Mouse (Mus musculus) forebrain, embryonic 12.5 days (tissue): ENCODE results near the gene Ldlrap1. TPM values are rescaled to one million over a fixed set of nuclear protein-coding genes. Genes with fewer than 3 reads are reported as not detected.
"Not testable (repeated sequence)": the region's sequence is repeated elsewhere in the genome, so short reads cannot be mapped to it uniquely, and the experiment has no call there.

Source experiments
- ATAC-seq: fragments of 200-750 bp; cut with Nextera tagmentation; 2 replicates; pipeline ENCODE4 v1.8.0; 2017; ENCODE audit warnings: moderate TSS enrichment; ENCODE audit not compliant: low FRiP score
- H3K27ac ChIP-seq: fragments of 300-500 bp; sonication (generic); 2 replicates; pipeline ENCODE4 v1.5.1; 2016; ENCODE audit warnings: mild to moderate bottlenecking
- H3K27me3 ChIP-seq: fragments of 300-500 bp; sonication (generic); 2 replicates; pipeline ENCODE4 v1.6.1; 2016; ENCODE audit warnings: mild to moderate bottlenecking
- H3K36me3 ChIP-seq: fragments of 300-500 bp; sonication (generic); replicated peaks from 2 replicates; pipeline ENCODE4 v1.6.1; 2016; ENCODE audit warnings: mild to moderate bottlenecking
- H3K4me1 ChIP-seq: fragments of 300-500 bp; sonication (generic); 2 replicates; pipeline ENCODE4 v1.6.1; 2016
- H3K4me2 ChIP-seq: fragments of 300-500 bp; sonication (generic); 2 replicates; pipeline ENCODE4 v1.6.1; 2016; ENCODE audit warnings: mild to moderate bottlenecking, moderate library complexity
- H3K4me3 ChIP-seq: fragments of 300-500 bp; sonication (generic); replicated peaks from 2 replicates; pipeline ENCODE4 v1.5.1; 2016; ENCODE audit warnings: mild to moderate bottlenecking
- H3K9ac ChIP-seq: fragments of 300-500 bp; sonication (generic); 2 replicates; pipeline ENCODE4 v1.6.1; 2016; ENCODE audit warnings: mild to moderate bottlenecking
- H3K9me3 ChIP-seq: fragments of 300-500 bp; sonication (generic); 2 replicates; pipeline ENCODE4 v1.6.1; 2016
- WGBS: fragments of 180-500 bp; shearing (Covaris S2); methylation state at CpG from one replicate; pipeline ENCODE4 v1.1.7; 2016; 5-methylcytosine and 5-hydroxymethylcytosine counted together
- polyA plus RNA-seq: library from polyadenylated mRNA; unstranded; fragments of >200 nt; fragmentation: Nextera tagmentation; extraction: Ambion mirVana; gene quantifications from 2 replicates; pipeline ENCODE4 v1.2.1, GENCODE M21; 2016

The Ldlrap1 gene
- polyA plus RNA-seq, 1 experiment from 2014 or later, result 5.9 TPM

- Histone ChIP-seq H3K4me2 (no peak overlapping the region), H3K36me3 (0 out of 2 replicates have a peak, but pooled peaks cover 2% of the 10 kb centered on the region), H3K9ac (no peak overlapping the region), H3K27me3 (no peaks in the 10 kb centered on the region), H3K4me3 (no peak overlapping the region), H3K9me3 (no peaks in the 10 kb centered on the region), H3K4me1 (no peaks in the 10 kb centered on the region), H3K27ac (no peak overlapping the region)
- WGBS, result 78% methylated on average over 5 of the region's 5 CpGs
- no peak for ATAC-seq
Measured at GRCm38 (mm10) chr4:134795819-134796485, 28.1 kb upstream of the Ldlrap1 start.

DNA sequence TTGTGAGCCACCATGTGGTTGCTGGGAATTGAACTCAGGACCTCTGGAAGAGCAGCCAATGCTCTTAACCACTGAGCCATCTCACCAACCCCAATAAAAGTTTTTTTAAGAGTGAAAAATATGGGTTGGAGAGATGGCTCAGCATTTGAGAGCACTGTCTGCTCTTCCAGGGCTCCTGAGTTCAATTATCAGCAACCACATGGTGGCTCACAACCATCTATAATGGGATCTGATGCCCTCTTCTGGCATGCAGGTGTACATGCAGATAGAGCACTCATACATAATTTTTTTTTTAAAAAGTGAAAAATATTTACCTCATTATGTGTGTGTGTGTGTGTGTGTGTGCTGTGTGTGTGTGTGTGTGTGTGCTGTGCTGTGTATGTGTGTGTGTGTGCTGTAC, 27.1 kb upstream of the Ldlrap1 start:
- not testable (repeated sequence) for H3K4me3 ChIP-seq, H3K4me1 ChIP-seq, H3K27me3 ChIP-seq, H3K27ac ChIP-seq, H3K9me3 ChIP-seq, H3K4me2 ChIP-seq, ATAC-seq, H3K9ac ChIP-seq, H3K36me3 ChIP-seq

DNA sequence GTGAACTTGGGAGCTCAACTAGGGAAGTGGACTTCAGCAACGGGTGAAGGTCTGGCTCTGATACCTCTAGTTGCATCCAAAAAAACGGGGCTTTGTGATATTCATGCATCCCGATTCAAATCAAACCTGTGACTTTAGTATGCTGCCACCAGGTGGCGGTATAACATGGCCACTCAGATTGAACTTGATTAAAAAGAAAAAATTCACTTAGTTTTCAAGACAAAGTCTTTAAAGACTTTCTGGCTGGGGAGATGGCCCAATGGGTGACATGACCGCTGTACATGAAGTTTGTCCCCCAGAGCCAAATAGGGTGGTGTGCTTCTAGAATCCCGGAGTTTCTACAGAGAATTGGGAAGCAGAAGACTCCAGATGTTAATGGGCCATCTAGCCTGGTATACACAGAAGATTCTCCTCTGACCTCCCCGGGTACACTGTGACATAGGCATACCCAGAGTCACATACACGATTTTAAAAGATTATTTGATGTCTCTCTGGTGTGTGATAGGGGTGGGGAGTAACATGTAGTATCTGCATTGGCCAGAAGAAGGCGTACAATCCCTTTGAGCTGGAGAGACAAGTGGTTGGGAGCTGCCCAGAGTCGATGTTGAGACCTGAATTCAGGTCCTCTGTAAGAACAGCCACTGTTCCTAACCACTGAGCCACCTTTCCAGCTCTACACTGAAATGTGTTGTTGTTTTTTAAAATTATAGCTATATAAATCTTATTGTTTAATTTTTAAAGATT, 25.6 kb upstream of the Ldlrap1 start:
- no peak overlapping the region for H3K4me3 ChIP-seq
- no peaks in the 10 kb centered on the region for H3K27me3 ChIP-seq
- no peak overlapping the region for H3K9ac ChIP-seq
- no peak for ATAC-seq
- no peaks in the 10 kb centered on the region for H3K4me1 ChIP-seq
- no peak overlapping the region for H3K4me2 ChIP-seq
- 56% methylated on average over 10 of the region's 10 CpGs for WGBS
- no peaks in the 10 kb centered on the region for H3K36me3 ChIP-seq
- no peak overlapping the region for H3K27ac ChIP-seq
- no peaks in the 10 kb centered on the region for H3K9me3 ChIP-seq

DNA sequence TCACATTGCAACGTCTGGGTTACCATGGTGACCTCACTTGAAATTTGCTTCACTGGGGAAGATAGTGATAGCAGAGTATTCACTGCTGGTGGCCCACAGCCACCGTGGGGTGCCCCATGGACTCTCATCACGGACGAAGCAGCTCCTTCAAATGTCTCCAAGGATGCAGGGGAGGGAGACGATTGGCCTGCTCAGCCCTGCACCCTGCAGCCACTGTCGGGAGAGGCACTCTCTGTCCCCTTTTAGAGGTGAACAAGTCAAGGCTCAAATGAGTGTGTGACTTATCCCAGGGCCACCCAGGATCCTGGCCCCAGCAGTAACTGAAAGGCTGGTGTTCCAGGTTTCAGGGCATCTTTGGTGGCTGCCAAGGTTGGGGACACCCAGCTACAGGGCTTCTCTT, 23.9 kb upstream of the Ldlrap1 start:
- Histone ChIP-seq H3K4me2 (no peak overlapping the region), H3K36me3 (no peaks in the 10 kb centered on the region), H3K9ac (no peak overlapping the region), H3K9me3 (no peaks in the 10 kb centered on the region), H3K4me3 (no peak overlapping the region), H3K27me3 (no peaks in the 10 kb centered on the region), H3K4me1 (0 out of 2 replicates have a peak, but pooled peaks cover 3% of the 10 kb centered on the region), H3K27ac (no peak overlapping the region)
- ATAC-seq, result no peak
- WGBS, result 63% methylated on average over 6 of the region's 6 CpGs

- no peak for ATAC-seq
- Histone ChIP-seq H3K9ac (no peak overlapping the region), H3K4me1 (0 out of 2 replicates have a peak, but pooled peaks cover 3% of the 10 kb centered on the region), H3K4me3 (no peak overlapping the region), H3K27ac (no peak overlapping the region), H3K36me3 (no peaks in the 10 kb centered on the region), H3K9me3 (no peaks in the 10 kb centered on the region), H3K27me3 (no peaks in the 10 kb centered on the region), H3K4me2 (no peak overlapping the region)
- WGBS, result 35% methylated on average over 10 of the region's 10 CpGs
Measured at GRCm38 (mm10) chr4:134786946-134787345, 19.1 kb upstream of the Ldlrap1 start.

GRCm38 (mm10) chr4:134784701-134785100, 16.9 kb upstream of the Ldlrap1 start:
- Histone ChIP-seq H3K4me1 (peaks cover 3% of the 10 kb centered on the region; the same call in 1 of the 2 replicates), H3K36me3 (no peaks in the 10 kb centered on the region), H3K4me3 (no peak overlapping the region), H3K9me3 (no peaks in the 10 kb centered on the region), H3K9ac (no peak overlapping the region), H3K27ac (no peak overlapping the region), H3K27me3 (no peaks in the 10 kb centered on the region), H3K4me2 (no peak overlapping the region)
- WGBS, result 52% methylated on average over 5 of the region's 5 CpGs
- no peak for ATAC-seq

GRCm38 (mm10) chr4:134779136-134779934, 11.5 kb upstream of the Ldlrap1 start:
- Histone ChIP-seq H3K9me3 (no peaks in the 10 kb centered on the region), H3K27me3 (no peaks in the 10 kb centered on the region), H3K4me1 (peaks cover 3% of the 10 kb centered on the region), H3K4me3 (no peak overlapping the region), H3K36me3 (no peaks in the 10 kb centered on the region), H3K4me2 (no peak overlapping the region), H3K9ac (no peak overlapping the region), H3K27ac (no peak overlapping the region)
- 36% methylated on average over 14 of the region's 14 CpGs for WGBS
- ATAC-seq, result no peak

DNA sequence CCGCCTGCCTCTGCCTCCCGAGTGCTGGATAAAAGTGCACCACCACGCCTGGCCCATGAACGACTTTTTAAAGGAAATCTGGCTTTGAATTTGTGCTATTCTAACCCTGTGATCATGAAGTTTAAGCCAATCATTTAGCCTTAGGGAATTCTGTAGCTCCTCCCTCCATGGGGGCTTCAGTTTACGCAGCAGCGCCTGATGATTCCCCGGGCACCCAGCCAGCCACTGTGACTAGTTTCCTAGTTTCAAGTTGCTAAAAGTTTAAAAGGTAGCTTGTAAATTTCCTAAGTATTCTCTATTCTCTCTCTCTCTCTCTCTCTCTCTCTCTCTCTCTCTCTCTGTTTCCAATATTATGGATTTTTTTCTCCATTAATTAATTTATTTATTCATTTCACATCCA, 8.4 kb upstream of the Ldlrap1 start:
- WGBS, result 75% methylated on average over 7 of the region's 7 CpGs
- H3K27me3 ChIP-seq, result no peaks in the 10 kb centered on the region
- H3K27ac ChIP-seq, result no peak overlapping the region
- no peak overlapping the region for H3K4me2 ChIP-seq
- H3K36me3 ChIP-seq, result no peaks in the 10 kb centered on the region
- no peak overlapping the region for H3K4me3 ChIP-seq
- no peaks in the 10 kb centered on the region for H3K9me3 ChIP-seq
- no peak for ATAC-seq
- H3K9ac ChIP-seq, result no peak overlapping the region
- H3K4me1 ChIP-seq, result peaks cover 3% of the 10 kb centered on the region

DNA sequence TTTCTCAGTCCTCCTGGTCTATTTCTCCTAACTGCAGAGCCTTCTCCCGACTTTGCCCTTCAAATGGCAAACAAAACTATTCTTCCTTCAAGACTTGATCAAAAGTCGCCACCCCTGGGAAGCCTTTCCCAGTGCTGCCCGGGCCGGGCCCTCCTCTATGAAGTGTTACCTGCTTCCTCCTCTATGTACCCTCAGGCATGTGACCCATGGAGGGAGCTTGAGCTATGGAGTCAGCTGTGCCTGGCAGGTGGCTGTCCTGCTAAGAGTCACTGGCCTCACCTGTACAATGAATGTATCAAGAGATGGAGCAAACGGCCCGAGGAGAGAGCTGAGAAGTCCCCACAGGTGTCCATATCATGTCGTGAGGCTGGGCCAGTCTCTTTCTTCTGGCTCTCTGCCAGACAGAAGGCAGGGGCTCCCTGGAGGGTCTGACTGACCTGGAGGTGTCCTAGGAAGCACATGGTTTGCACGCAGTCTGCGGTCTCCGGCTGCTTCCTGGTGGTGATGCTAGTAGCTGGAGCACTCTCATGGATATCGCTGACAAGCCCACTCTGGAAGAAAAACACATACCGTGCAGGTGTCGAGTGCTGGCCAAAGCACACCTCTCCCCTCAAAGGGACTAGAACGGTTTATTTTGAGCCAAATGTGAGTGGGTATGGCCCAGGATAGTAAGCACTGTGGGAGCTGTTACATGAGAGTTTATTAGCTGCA, 7.6 kb upstream of the Ldlrap1 start:
- ATAC-seq, result no peak
- Histone ChIP-seq H3K36me3 (no peaks in the 10 kb centered on the region), H3K27me3 (no peaks in the 10 kb centered on the region), H3K4me2 (no peak overlapping the region), H3K4me1 (peaks cover 3% of the 10 kb centered on the region), H3K9ac (no peak overlapping the region), H3K27ac (no peak overlapping the region), H3K9me3 (no peaks in the 10 kb centered on the region), H3K4me3 (no peak overlapping the region)
- 68% methylated on average over 14 of the region's 14 CpGs for WGBS

- Histone ChIP-seq H3K9ac (no peak overlapping the region), H3K36me3 (no peaks in the 10 kb centered on the region), H3K27me3 (peaks cover 10% of the 10 kb centered on the region), H3K4me3 (no peak overlapping the region), H3K9me3 (no peaks in the 10 kb centered on the region), H3K27ac (no peak overlapping the region), H3K4me1 (no peaks in the 10 kb centered on the region; the same call in 1 of the 2 replicates), H3K4me2 (no peak overlapping the region)
- 89% methylated on average over 6 of the region's 6 CpGs for WGBS
- no peak for ATAC-seq
Measured at GRCm38 (mm10) chr4:134774126-134774525, 6.3 kb upstream of the Ldlrap1 start.

GRCm38 (mm10) chr4:134772805-134773674, 5.2 kb upstream of the Ldlrap1 start:
- no peak overlapping the region for H3K4me3 ChIP-seq
- peaks cover 21% of the 10 kb centered on the region for H3K27me3 ChIP-seq
- WGBS, result 53% methylated on average over 4 of the region's 4 CpGs
- H3K9me3 ChIP-seq, result no peaks in the 10 kb centered on the region
- H3K36me3 ChIP-seq, result no peaks in the 10 kb centered on the region
- H3K4me1 ChIP-seq, result peaks cover 6% of the 10 kb centered on the region; the same call in 1 of the 2 replicates
- H3K9ac ChIP-seq, result no peak overlapping the region
- no peak overlapping the region for H3K4me2 ChIP-seq
- no peak; the same call in 1 of the 2 replicates for ATAC-seq
- no peak overlapping the region for H3K27ac ChIP-seq
